Mouse (Mus musculus): ENCODE measurements around the gene Sox6.

The Sox6 gene

DNA sequence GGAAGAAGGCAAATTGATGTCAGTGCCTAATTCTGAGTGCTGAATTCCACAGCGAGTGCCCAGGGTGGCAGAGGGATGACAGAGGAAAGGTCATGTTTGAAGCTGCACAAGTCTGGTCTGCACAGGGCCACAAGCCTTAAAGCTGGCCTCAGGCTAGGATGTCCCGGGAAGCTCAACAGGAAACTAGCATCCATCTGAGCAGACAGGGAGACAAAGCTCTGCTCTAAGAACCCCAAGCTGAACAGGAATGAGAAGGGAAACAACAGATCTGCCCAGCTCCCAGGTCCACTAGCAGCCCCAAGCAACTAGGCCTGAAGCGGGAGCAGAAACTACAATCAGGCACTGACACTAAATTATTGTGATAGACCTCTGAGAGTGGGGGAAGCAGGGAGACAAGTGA is 8.6 kb downstream of the Sox6 start:
- Histone ChIP-seq H3K27me3 (ENCODE audit: insufficient read depth, low read length) (peaks cover 54% of the 10 kb centered on the region), H3K9me3 (ENCODE audit: low read length) (no peaks in the 10 kb centered on the region), H3K36me3 (ENCODE audit: insufficient read depth, low read length) (no peaks in the 10 kb centered on the region), H3K4me1 (replicated peaks; ENCODE audit: low read depth, low read length) (peaks cover 37% of the 10 kb centered on the region), H3K4me3 (replicated peaks; ENCODE audit: low read length) (no peak overlapping the region)
- TF ChIP-seq NANOG (IDR thresholded peaks at IDR 0.05; ENCODE audit: borderline replicate concordance, low read length) = no peak
- no peak for TF ChIP-seq CTCF (conservative IDR thresholded peaks at IDR 0.05; ENCODE audit: low read length)
- TF ChIP-seq POU5F1 (IDR thresholded peaks at IDR 0.05; ENCODE audit: borderline replicate concordance, low read length) = no peak

DNA sequence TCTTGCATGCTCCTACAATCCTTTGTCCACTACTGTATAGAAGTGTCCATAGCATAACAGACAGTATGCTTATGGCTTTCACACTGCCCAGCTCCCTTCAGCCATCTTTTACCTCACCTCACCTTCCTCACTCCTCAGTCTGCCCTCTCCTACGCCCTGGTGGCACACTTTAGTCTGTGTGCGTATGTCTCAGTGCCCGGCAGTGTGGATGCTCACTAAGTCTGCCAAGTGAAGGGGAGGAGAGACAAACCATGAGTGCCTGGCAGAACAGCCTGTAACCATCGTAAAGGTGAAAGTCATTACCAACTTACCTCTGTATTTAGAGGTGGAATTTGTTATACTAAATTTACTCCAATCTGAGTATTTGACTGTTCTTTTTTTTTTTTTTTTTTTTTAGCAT is 35.9 kb downstream of the Sox6 start:
- no peaks in the 10 kb centered on the region for H3K4me1 ChIP-seq (replicated peaks; ENCODE audit: low read depth, low read length)
- H3K9me3 ChIP-seq (ENCODE audit: low read length) = no peaks in the 10 kb centered on the region
- no peaks in the 10 kb centered on the region for H3K27me3 ChIP-seq (ENCODE audit: insufficient read depth, low read length)

DNA sequence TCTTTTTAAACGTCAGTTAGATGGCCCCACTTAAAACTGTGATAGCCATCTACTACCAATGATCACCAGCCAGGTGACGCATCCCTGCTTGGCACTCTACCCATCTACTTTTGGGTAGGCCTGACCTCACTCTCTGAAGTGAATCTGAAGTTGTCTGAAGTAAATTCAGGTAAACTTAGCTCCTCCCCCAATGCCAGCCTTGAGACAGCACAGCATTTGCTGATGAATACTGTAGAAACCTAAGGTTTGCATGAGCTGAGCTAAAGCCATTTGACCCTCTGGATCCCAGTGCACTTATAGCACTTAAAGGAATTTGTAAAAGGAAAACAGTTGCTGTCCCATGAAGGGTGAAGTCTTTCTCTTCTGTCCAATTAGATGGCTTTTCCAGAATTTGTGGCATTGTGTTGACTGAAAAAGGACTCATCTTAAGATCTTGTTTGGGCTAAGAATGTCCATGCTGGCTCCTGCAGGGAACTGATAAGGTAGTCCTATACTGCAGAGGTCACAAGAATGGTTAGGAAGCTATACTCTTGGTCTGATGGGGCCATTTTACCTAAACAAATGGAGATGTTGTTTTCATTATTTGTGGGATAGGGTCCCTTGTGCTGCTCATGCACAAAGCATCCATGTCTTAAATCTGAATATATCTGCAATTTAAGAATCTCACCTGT is 50.4 kb downstream of the Sox6 start:
- H3K9me3 ChIP-seq (ENCODE audit: low read length) = no peaks in the 10 kb centered on the region
- H3K4me1 ChIP-seq (replicated peaks; ENCODE audit: low read depth, low read length) = no peaks in the 10 kb centered on the region
- no peaks in the 10 kb centered on the region for H3K27me3 ChIP-seq (ENCODE audit: insufficient read depth, low read length)
- no peak overlapping the region for H3K4me3 ChIP-seq (replicated peaks; ENCODE audit: low read length)
- no peaks in the 10 kb centered on the region for H3K36me3 ChIP-seq (ENCODE audit: insufficient read depth, low read length)
- TF ChIP-seq NANOG (IDR thresholded peaks at IDR 0.05; ENCODE audit: borderline replicate concordance, low read length) (no peak), POU5F1 (IDR thresholded peaks at IDR 0.05; ENCODE audit: borderline replicate concordance, low read length) (no peak), CTCF (conservative IDR thresholded peaks at IDR 0.05; ENCODE audit: low read length) (no peak)

More for the DNA sequence above, 35.9 kb downstream of the Sox6 start:
- no peaks in the 10 kb centered on the region for H3K36me3 ChIP-seq (ENCODE audit: insufficient read depth, low read length)
- TF ChIP-seq NANOG (IDR thresholded peaks at IDR 0.05; ENCODE audit: borderline replicate concordance, low read length) (no peak), POU5F1 (IDR thresholded peaks at IDR 0.05; ENCODE audit: borderline replicate concordance, low read length) (no peak), CTCF (conservative IDR thresholded peaks at IDR 0.05; ENCODE audit: low read length) (no peak)
- no peak overlapping the region for H3K4me3 ChIP-seq (replicated peaks; ENCODE audit: low read length)

DNA sequence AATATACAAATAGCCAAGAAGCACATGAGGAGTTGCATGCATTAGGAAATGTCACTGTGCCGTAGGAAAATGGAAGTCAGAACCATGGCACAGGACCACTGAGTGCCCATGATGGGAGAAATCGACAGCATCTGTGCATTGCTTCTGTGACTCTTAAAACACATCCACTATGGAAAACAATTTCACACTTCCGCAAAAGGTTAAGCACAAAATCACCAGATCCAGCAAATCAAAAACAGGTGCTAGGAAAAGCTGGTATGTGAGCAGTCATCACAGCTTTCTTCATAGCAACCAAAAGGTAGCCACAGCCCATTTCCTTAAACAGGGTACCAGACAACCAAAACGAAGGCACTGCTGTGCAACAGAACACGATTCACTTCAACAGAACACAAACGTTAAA is 52.9 kb downstream of the Sox6 start:
- H3K9me3 ChIP-seq (ENCODE audit: low read length) = no peaks in the 10 kb centered on the region
- TF ChIP-seq NANOG (IDR thresholded peaks at IDR 0.05; ENCODE audit: borderline replicate concordance, low read length) (no peak), POU5F1 (IDR thresholded peaks at IDR 0.05; ENCODE audit: borderline replicate concordance, low read length) (no peak), CTCF (conservative IDR thresholded peaks at IDR 0.05; ENCODE audit: low read length) (no peak)
- H3K27me3 ChIP-seq (ENCODE audit: insufficient read depth, low read length) = no peaks in the 10 kb centered on the region
- H3K4me1 ChIP-seq (replicated peaks; ENCODE audit: low read depth, low read length) = no peaks in the 10 kb centered on the region
- H3K4me3 ChIP-seq (replicated peaks; ENCODE audit: low read length) = no peak overlapping the region
- no peaks in the 10 kb centered on the region for H3K36me3 ChIP-seq (ENCODE audit: insufficient read depth, low read length)

DNA sequence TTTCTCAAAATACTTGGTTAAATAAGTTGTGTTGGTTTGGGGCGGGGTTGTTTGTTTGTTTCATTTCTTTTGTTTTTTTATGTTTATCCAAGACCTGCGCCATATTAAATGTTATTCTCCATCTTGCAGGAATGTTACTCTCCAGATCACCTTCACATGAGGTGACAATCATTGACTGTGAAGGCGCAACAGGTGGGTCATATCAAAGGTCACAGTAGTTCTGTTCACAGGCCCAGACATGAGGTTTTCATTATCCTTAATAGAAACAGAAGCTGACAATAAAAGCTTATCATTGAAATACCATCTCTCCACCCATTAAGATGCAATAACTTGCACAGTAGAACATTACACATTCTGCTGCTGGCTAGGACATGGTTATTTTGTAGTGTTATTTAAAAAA is 54.5 kb downstream of the Sox6 start:
- no peak for TF ChIP-seq NANOG (IDR thresholded peaks at IDR 0.05; ENCODE audit: borderline replicate concordance, low read length)
- no peak for TF ChIP-seq POU5F1 (IDR thresholded peaks at IDR 0.05; ENCODE audit: borderline replicate concordance, low read length)
- no peak for TF ChIP-seq CTCF (conservative IDR thresholded peaks at IDR 0.05; ENCODE audit: low read length)
- no peaks in the 10 kb centered on the region for H3K4me1 ChIP-seq (replicated peaks; ENCODE audit: low read depth, low read length)
- no peaks in the 10 kb centered on the region for H3K27me3 ChIP-seq (ENCODE audit: insufficient read depth, low read length)
- H3K4me3 ChIP-seq (replicated peaks; ENCODE audit: low read length) = no peak overlapping the region
- no peaks in the 10 kb centered on the region for H3K9me3 ChIP-seq (ENCODE audit: low read length)
- no peaks in the 10 kb centered on the region for H3K36me3 ChIP-seq (ENCODE audit: insufficient read depth, low read length)

DNA sequence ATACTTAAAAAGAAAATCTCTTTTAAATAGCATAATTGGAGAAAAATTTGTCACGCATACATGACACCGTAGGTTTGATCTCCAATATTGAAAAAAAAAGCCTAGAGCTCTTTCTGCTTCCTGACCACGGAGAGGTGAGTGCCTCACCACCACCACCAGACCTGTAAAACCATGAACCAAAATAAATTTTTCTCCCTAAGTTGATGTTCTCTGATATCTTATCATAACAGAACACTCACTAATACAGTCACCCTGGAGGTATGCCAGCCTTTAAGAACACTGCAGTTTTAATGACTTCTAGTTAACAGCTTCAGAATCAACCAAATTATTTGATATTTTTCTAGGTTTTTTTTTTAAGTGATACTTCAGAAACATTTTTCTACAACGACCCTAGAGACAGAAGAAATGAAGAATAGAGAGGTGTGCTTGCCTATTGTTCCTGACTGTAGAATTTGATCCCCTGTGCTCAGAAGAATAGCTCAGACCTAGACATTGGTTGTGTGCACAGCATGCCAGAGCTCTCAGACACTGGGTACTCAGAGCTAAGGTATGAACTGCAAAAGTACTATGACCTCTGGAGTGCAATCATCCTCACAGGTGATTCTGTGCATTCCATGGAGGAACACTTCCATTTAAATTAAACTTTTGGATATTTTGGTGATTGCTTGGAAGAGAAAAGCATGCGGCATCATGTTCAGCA is 58.6 kb downstream of the Sox6 start:
- no peak for TF ChIP-seq POU5F1 (IDR thresholded peaks at IDR 0.05; ENCODE audit: borderline replicate concordance, low read length)
- TF ChIP-seq NANOG (IDR thresholded peaks at IDR 0.05; ENCODE audit: borderline replicate concordance, low read length) = no peak
- no peak for TF ChIP-seq CTCF (conservative IDR thresholded peaks at IDR 0.05; ENCODE audit: low read length)
- H3K4me1 ChIP-seq (replicated peaks; ENCODE audit: low read depth, low read length) = no peaks in the 10 kb centered on the region

DNA sequence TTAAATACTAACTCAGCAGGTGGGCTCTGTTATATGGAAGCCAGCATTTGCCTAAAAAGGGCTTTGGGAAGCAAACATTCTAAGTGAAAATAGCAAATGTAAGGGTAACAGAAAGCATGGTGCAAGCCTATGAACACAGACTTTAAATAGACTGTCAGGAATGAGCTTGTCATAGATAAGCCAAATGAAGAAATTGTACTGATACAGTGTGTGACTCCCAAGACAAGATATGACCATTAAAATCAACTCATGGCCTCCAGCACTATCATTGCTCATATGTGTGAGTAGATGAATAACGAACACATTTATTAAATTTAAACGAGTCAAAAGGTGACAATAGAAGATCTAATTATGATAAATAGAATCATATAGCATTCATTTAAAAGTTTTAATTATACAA is 64.1 kb downstream of the Sox6 start:
- H3K27me3 ChIP-seq (ENCODE audit: insufficient read depth, low read length) = no peaks in the 10 kb centered on the region
- TF ChIP-seq POU5F1 (IDR thresholded peaks at IDR 0.05; ENCODE audit: borderline replicate concordance, low read length) (no peak), NANOG (IDR thresholded peaks at IDR 0.05; ENCODE audit: borderline replicate concordance, low read length) (no peak), CTCF (conservative IDR thresholded peaks at IDR 0.05; ENCODE audit: low read length) (no peak)
- H3K9me3 ChIP-seq (ENCODE audit: low read length) = no peaks in the 10 kb centered on the region
- no peaks in the 10 kb centered on the region for H3K36me3 ChIP-seq (ENCODE audit: insufficient read depth, low read length)
- H3K4me3 ChIP-seq (replicated peaks; ENCODE audit: low read length) = no peak overlapping the region
- no peaks in the 10 kb centered on the region for H3K4me1 ChIP-seq (replicated peaks; ENCODE audit: low read depth, low read length)

More for the DNA sequence above, 58.6 kb downstream of the Sox6 start:
- Histone ChIP-seq H3K4me3 (replicated peaks; ENCODE audit: low read length) (no peak overlapping the region), H3K9me3 (ENCODE audit: low read length) (no peaks in the 10 kb centered on the region), H3K36me3 (ENCODE audit: insufficient read depth, low read length) (no peaks in the 10 kb centered on the region), H3K27me3 (ENCODE audit: insufficient read depth, low read length) (no peaks in the 10 kb centered on the region)

DNA sequence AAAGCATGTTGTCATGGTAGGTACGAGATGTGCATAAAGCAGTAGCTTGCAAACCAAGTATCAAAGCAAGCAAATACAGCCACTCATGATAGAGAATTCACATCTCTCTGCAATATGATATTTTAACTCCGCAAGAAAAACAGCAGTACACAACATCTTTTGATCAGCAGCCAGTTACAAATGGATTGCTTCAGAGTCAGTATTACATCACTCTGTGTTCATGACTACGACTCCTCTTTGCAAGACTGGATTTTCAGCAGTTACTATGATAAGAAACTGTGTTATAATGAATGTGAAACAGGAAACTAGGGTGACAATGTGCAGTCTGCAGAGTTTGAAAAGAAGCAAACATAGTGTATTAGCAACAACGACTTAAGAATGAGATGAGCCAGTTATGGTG is 71.4 kb downstream of the Sox6 start:
- Histone ChIP-seq H3K4me3 (replicated peaks; ENCODE audit: low read length) (no peak overlapping the region), H3K27me3 (ENCODE audit: insufficient read depth, low read length) (no peaks in the 10 kb centered on the region), H3K9me3 (ENCODE audit: low read length) (no peaks in the 10 kb centered on the region), H3K36me3 (ENCODE audit: insufficient read depth, low read length) (no peaks in the 10 kb centered on the region), H3K4me1 (replicated peaks; ENCODE audit: low read depth, low read length) (no peaks in the 10 kb centered on the region)
- TF ChIP-seq POU5F1 (IDR thresholded peaks at IDR 0.05; ENCODE audit: borderline replicate concordance, low read length) (no peak), CTCF (conservative IDR thresholded peaks at IDR 0.05; ENCODE audit: low read length) (no peak), NANOG (IDR thresholded peaks at IDR 0.05; ENCODE audit: borderline replicate concordance, low read length) (no peak)
